Mouse (Mus musculus) liver, embryonic 13.5 days (tissue): ENCODE measurements around the gene Tspan31. TPM values are rescaled to one million over a fixed set of nuclear protein-coding genes. Genes with fewer than 3 reads are reported as not detected.
A peak's percentile ranks its signal among the peaks of the same experiment; 100 is the strongest.
"Not testable (repeated sequence)": the region's sequence is repeated elsewhere in the genome, so short reads cannot be mapped to it uniquely, and the experiment has no call there.

Experiments used
- ATAC-seq: fragments of 200-750 bp; cut with Nextera tagmentation; 2 replicates; pipeline ENCODE4 v1.8.0; 2017; ENCODE audit warnings: low read depth, mild to moderate bottlenecking, moderate number of reproducible peaks, moderate library complexity
- DNase-seq: peaks from one replicate; pipeline ENCODE4 v3.0.0; 2022
- H3K27ac ChIP-seq: fragments of 300-500 bp; sonication (generic); 2 replicates; pipeline ENCODE4 v1.5.1; 2015; ENCODE audit warnings: moderate library complexity, mild to moderate bottlenecking, inconsistent platforms
- H3K27me3 ChIP-seq: fragments of 300-500 bp; sonication (generic); 2 replicates; pipeline ENCODE4 v1.6.1; 2015; ENCODE audit warnings: mild to moderate bottlenecking, inconsistent platforms
- H3K36me3 ChIP-seq: fragments of 300-500 bp; sonication (generic); 2 replicates; pipeline ENCODE4 v1.6.1; 2015; ENCODE audit warnings: mild to moderate bottlenecking, inconsistent platforms
- H3K4me1 ChIP-seq: fragments of 300-500 bp; sonication (generic); replicated peaks from 2 replicates; pipeline ENCODE4 v1.6.1; 2015; ENCODE audit warnings: inconsistent platforms
- H3K4me2 ChIP-seq: fragments of 300-500 bp; sonication (generic); 2 replicates; pipeline ENCODE4 v1.6.1; 2015; ENCODE audit warnings: inconsistent platforms, mild to moderate bottlenecking, moderate library complexity
- H3K4me3 ChIP-seq: fragments of 300-500 bp; sonication (generic); replicated peaks from 2 replicates; pipeline ENCODE4 v1.5.1; 2015; ENCODE audit warnings: mild to moderate bottlenecking, inconsistent platforms
- H3K9ac ChIP-seq: fragments of 300-500 bp; sonication (generic); 2 replicates; pipeline ENCODE4 v1.6.1; 2015; ENCODE audit warnings: mild to moderate bottlenecking, inconsistent platforms
- H3K9me3 ChIP-seq: fragments of 300-500 bp; sonication (generic); replicated peaks from 2 replicates; pipeline ENCODE4 v1.6.1; 2016; ENCODE audit warnings: inconsistent platforms
- WGBS: fragments of 180-500 bp; shearing (Covaris S2); methylation state at CpG from one replicate; pipeline ENCODE4 v1.1.7; 2015; ENCODE audit not compliant: insufficient replicate concordance; 5-methylcytosine and 5-hydroxymethylcytosine counted together
- polyA plus RNA-seq: library from polyadenylated mRNA; unstranded; fragments of >200 nt; fragmentation: Nextera tagmentation; extraction: Ambion mirVana; gene quantifications from 2 replicates; pipeline ENCODE4 v1.2.1, GENCODE M21; 2015

Tspan31 gene
- polyA plus RNA-seq, 1 experiment from 2014 or later, result 69.4 TPM

- Histone ChIP-seq H3K27ac (peak within 1 kb of the TSS; percentile 78), H3K36me3 (peaks cover 39% of the 10 kb centered on the region)
- WGBS, result 0% methylated on average over 46 of the region's 46 CpGs
These were observed 6.7 kb downstream of the Tspan31 start, which contains the start of gene Cdk4 for GRCm38 (mm10) chr10:127063239-127063872. Gene Cdk4 (plus strand): TSS chr10:127063534.

GRCm38 (mm10) chr10:127062503-127062902 lies 7.6 kb downstream of the Tspan31 start:
- no peak for DNase-seq
- Histone ChIP-seq H3K9ac (no peak overlapping the region), H3K4me3 (0 out of 2 replicates have a peak overlapping the region, but pooled peaks have one; percentile 80), H3K4me1 (peaks cover 73% of the 10 kb centered on the region), H3K9me3 (no peaks in the 10 kb centered on the region), H3K27me3 (peaks cover 53% of the 10 kb centered on the region), H3K4me2 (peak overlapping the region; percentile 95), H3K36me3 (peaks cover 31% of the 10 kb centered on the region), H3K27ac (no peak overlapping the region)
- 58% methylated on average over 5 of the region's 5 CpGs for WGBS
- no peak for ATAC-seq

More at GRCm38 (mm10) chr10:127063239-127063872, 6.7 kb downstream of the Tspan31 start, which contains the start of gene Cdk4:
- Histone ChIP-seq H3K9ac (peak within 1 kb of the TSS; percentile 91), H3K4me1 (peaks cover 81% of the 10 kb centered on the region), H3K9me3 (no peaks in the 10 kb centered on the region), H3K4me3 (peak within 1 kb of the TSS; percentile 80), H3K4me2 (peak within 1 kb of the TSS; percentile 95), H3K27me3 (peaks cover 44% of the 10 kb centered on the region)
- DNase-seq (peak; percentile 94), ATAC-seq (peak; percentile 87)

- H3K4me3 ChIP-seq, DNase-seq, H3K4me2 ChIP-seq, H3K27ac ChIP-seq, ATAC-seq, H3K9me3 ChIP-seq, H3K9ac ChIP-seq: not testable (repeated sequence)
- peaks cover 27% of the 10 kb centered on the region for H3K36me3 ChIP-seq
- H3K27me3 ChIP-seq, result peaks cover 57% of the 10 kb centered on the region
- peaks cover 69% of the 10 kb centered on the region for H3K4me1 ChIP-seq
- 67% methylated on average over 4 of the region's 4 CpGs for WGBS
These were observed 8.0 kb downstream of the Tspan31 start for GRCm38 (mm10) chr10:127062101-127062500.

GRCm38 (mm10) chr10:127061513-127061912 lies 8.6 kb downstream of the Tspan31 start:
- no peak overlapping the region for H3K4me3 ChIP-seq
- H3K4me1 ChIP-seq, result peaks cover 63% of the 10 kb centered on the region
- no peaks in the 10 kb centered on the region for H3K9me3 ChIP-seq
- ATAC-seq, result no peak
- DNase-seq, result no peak
- peaks cover 21% of the 10 kb centered on the region for H3K36me3 ChIP-seq
- no peak overlapping the region for H3K27ac ChIP-seq
- no peak overlapping the region for H3K4me2 ChIP-seq
- 64% methylated on average over 2 of the region's 2 CpGs for WGBS
- no peak overlapping the region for H3K9ac ChIP-seq
- peaks cover 62% of the 10 kb centered on the region for H3K27me3 ChIP-seq

- Histone ChIP-seq H3K27me3 (peaks cover 66% of the 10 kb centered on the region), H3K4me3 (no peak overlapping the region), H3K9ac (no peak overlapping the region), H3K4me1 (peaks cover 59% of the 10 kb centered on the region), H3K4me2 (no peak overlapping the region), H3K9me3 (no peaks in the 10 kb centered on the region), H3K36me3 (peaks cover 17% of the 10 kb centered on the region), H3K27ac (no peak overlapping the region)
- ATAC-seq (no peak), DNase-seq (no peak)
- 48% methylated on average over 5 of the region's 5 CpGs for WGBS
These were observed 9.0 kb downstream of the Tspan31 start for GRCm38 (mm10) chr10:127061085-127061484.

- peaks cover 8% of the 10 kb centered on the region for H3K36me3 ChIP-seq
- no peak within 1 kb of the TSS for H3K27ac ChIP-seq
- peak within 1 kb of the TSS; percentile 67 for H3K4me3 ChIP-seq
- ATAC-seq (peak; percentile 11; the same call in 1 of the 2 replicates), DNase-seq (peak; percentile 54)
- peak within 1 kb of the TSS; percentile 63 for H3K9ac ChIP-seq
- WGBS, result 2% methylated on average over 62 of the region's 72 CpGs
- peak within 1 kb of the TSS; percentile 89 for H3K4me2 ChIP-seq
- H3K9me3 ChIP-seq, result no peaks in the 10 kb centered on the region
- peaks cover 74% of the 10 kb centered on the region for H3K27me3 ChIP-seq
- peaks cover 51% of the 10 kb centered on the region for H3K4me1 ChIP-seq
These were observed 9.8 kb downstream of the Tspan31 start, which contains the start of gene March9 for GRCm38 (mm10) chr10:127059968-127060916. Gene March9 (minus strand): TSS chr10:127060184.

- Histone ChIP-seq H3K27ac (no peak overlapping the region), H3K27me3 (peaks cover 83% of the 10 kb centered on the region), H3K36me3 (no peaks in the 10 kb centered on the region; the same call in 1 of the 2 replicates), H3K4me1 (peaks cover 42% of the 10 kb centered on the region), H3K9ac (peak overlapping the region; percentile 63), H3K4me2 (peak overlapping the region; percentile 89), H3K9me3 (no peaks in the 10 kb centered on the region), H3K4me3 (peak overlapping the region; percentile 67)
- ATAC-seq, result no peak
- WGBS, result 2% methylated on average over 55 of the region's 92 CpGs
- DNase-seq, result no peak
These were observed 10.7 kb downstream of the Tspan31 start for GRCm38 (mm10) chr10:127059174-127059967.

- ATAC-seq, result no peak
- Histone ChIP-seq H3K36me3 (no peaks in the 10 kb centered on the region), H3K4me2 (peak overlapping the region; percentile 89), H3K27me3 (peaks cover 90% of the 10 kb centered on the region), H3K27ac (no peak overlapping the region), H3K9me3 (no peaks in the 10 kb centered on the region), H3K4me1 (peaks cover 36% of the 10 kb centered on the region), H3K9ac (no peak overlapping the region), H3K4me3 (peak overlapping the region; percentile 67)
- 12% methylated on average over 8 of the region's 8 CpGs for WGBS
- DNase-seq, result no peak
These were observed 11.4 kb downstream of the Tspan31 start for GRCm38 (mm10) chr10:127058708-127059107.

DNA sequence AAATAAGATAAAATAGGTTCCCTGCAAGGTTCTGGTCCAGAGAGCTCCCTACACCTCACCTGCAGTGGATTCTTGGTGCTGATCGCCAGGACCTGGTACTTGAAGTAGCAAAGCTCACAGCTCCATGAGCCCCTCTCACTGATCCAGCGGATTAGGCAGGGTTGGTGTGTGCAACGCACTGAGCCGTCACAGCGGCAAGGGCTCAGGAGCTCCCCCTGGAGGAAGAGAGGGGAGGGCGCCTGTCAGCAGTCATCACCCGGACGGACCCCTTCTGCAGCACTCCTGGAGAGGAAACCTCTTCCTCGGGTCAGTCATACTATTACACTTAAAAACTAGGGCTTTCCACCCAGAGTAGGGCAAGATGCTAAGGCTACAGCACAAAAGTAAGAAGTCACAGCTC lies 11.9 kb downstream of the Tspan31 start:
- ATAC-seq (no peak), DNase-seq (peak; percentile 64)
- 2% methylated on average over 9 of the region's 9 CpGs for WGBS
- H3K9me3 ChIP-seq, result no peaks in the 10 kb centered on the region
- H3K4me3 ChIP-seq, result 0 out of 2 replicates have a peak overlapping the region, but pooled peaks have one; percentile 67
- no peaks in the 10 kb centered on the region for H3K36me3 ChIP-seq
- peaks cover 32% of the 10 kb centered on the region for H3K4me1 ChIP-seq
- peaks cover 95% of the 10 kb centered on the region for H3K27me3 ChIP-seq
- no peak overlapping the region for H3K9ac ChIP-seq
- H3K27ac ChIP-seq, result no peak overlapping the region
- 0 out of 2 replicates have a peak overlapping the region, but pooled peaks have one; percentile 89 for H3K4me2 ChIP-seq

DNA sequence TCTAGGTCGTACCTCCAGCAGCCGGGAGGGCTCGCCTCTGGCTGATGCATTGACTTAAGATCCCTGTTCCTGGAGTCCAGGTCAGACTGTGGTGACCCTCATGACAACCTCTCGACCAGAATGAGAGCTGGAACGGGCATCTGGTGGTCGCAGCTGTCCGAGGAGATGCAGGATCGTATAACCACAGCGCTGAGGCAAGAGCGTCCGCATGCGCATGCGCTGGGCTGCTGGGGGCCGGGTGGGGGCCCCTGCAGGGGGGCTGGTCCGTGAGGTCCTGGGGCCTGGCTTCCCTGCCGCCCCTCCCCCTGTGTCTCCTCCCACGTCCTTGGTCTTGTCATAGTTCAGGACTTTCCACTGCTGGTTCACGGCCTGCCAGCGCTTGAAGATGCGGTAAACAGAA lies 13.6 kb downstream of the Tspan31 start:
- Histone ChIP-seq H3K9ac (no peak overlapping the region), H3K27ac (no peak overlapping the region), H3K36me3 (no peaks in the 10 kb centered on the region), H3K4me2 (no peak overlapping the region), H3K4me1 (peaks cover 23% of the 10 kb centered on the region), H3K9me3 (no peaks in the 10 kb centered on the region), H3K27me3 (peaks cover 99% of the 10 kb centered on the region), H3K4me3 (no peak overlapping the region)
- DNase-seq, result no peak
- no peak for ATAC-seq
- 73% methylated on average over 20 of the region's 20 CpGs for WGBS
